Comparison of ENCODE assay signal across 9 mouse cellular contexts in the genomic region with DNA sequence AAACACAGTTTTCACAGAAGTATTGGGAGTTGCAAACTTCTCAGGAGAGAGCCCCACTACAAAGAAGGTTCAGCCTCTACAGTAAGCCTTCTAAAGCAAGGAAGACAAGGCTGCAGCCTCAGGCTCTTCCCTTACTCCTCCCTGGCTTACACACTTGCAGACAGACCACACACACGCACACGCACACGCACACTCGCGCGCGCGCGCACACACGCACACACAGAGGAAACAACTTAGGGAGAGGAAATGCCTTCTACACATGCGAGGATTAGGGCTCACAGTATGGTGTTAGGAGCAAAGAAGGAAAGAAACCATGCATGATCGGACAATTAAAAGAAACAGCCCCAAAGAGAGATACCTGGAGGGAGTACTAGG.
DNase-seq lines count a peak whose midpoint lies in the region; ATAC-seq and TF ChIP-seq lines count a peak whose summit lies in the region.
"Had no signal": no experiment of that assay in that cellular context is flagged by ENCODE, and none has a peak within 500 bp of the region (broad histone marks: within the 10 kb centered on the region; RNA-seq: fewer than 3 reads in every experiment).

No protein-coding gene starts in this region.

- H3K9me3 ChIP-seq in lung, embryonic 14.5 days (ENCODE audit: low read depth, low read length): no peaks in the 10 kb centered on the region
- no peaks in the 10 kb centered on the region for H3K9me3 ChIP-seq in intestine, embryonic 15.5 days
- H3K9me3 ChIP-seq in neural tube, embryonic 14.5 days (ENCODE audit: control insufficient read depth, low read length): no peaks in the 10 kb centered on the region

- peak overlapping the region; percentile 54 for H3K4me3 ChIP-seq in gastrocnemius, adult 2 months
- no peak overlapping the region for H3K4me3 ChIP-seq in lung, embryonic 14.5 days (ENCODE audit: low read depth, low read length)
- no peak overlapping the region for H3K4me3 ChIP-seq in intestine, embryonic 15.5 days (replicated peaks)
- no peak overlapping the region for H3K4me3 ChIP-seq in neural tube, embryonic 14.5 days (ENCODE audit: low read depth, low read length)

- peak overlapping the region; percentile 14 for H3K9ac ChIP-seq in lung, embryonic 14.5 days
- H3K9ac ChIP-seq in intestine, embryonic 15.5 days: peak overlapping the region; percentile 23; the same call in 1 of the 2 replicates
- H3K9ac ChIP-seq in neural tube, embryonic 14.5 days (replicated peaks; ENCODE audit: low read depth, low read length): no peak overlapping the region

- peak overlapping the region; percentile 87 for H3K27ac ChIP-seq in gastrocnemius, adult 2 months
- peak overlapping the region; percentile 86 for H3K27ac ChIP-seq in lung, embryonic 14.5 days (ENCODE audit: low read depth)
- H3K27ac ChIP-seq in intestine, embryonic 15.5 days: peak overlapping the region; percentile 80
- H3K27ac ChIP-seq in neural tube, embryonic 14.5 days (ENCODE audit: low read depth, low read length): 0 out of 2 replicates have a peak overlapping the region, but pooled peaks have one; percentile 36

- 0 out of 2 replicates have a peak, but pooled peaks cover 3% of the 10 kb centered on the region for H3K36me3 ChIP-seq in lung, embryonic 14.5 days (ENCODE audit: insufficient read depth)
- H3K36me3 ChIP-seq in intestine, embryonic 15.5 days: no peaks in the 10 kb centered on the region
- 0 out of 2 replicates have a peak, but pooled peaks cover 6% of the 10 kb centered on the region for H3K36me3 ChIP-seq in neural tube, embryonic 14.5 days (ENCODE audit: control insufficient read depth, insufficient read depth, low read length)

- TF ChIP-seq CTCF in gastrocnemius, adult 2 months (IDR thresholded peaks at IDR 0.05): no peak
- TF ChIP-seq CTCF in lung, embryonic 14.5 days (IDR thresholded peaks at IDR 0.05; ENCODE audit: low read depth): no peak

- ATAC-seq in lung, embryonic 14.5 days (ENCODE audit: insufficient read depth): peak; percentile 4; the same call in 1 of the 2 replicates
- peak; percentile 21; the same call in 1 of the 2 replicates for ATAC-seq in intestine, embryonic 15.5 days
- ATAC-seq in neural tube, embryonic 14.5 days (ENCODE audit: low read depth): no peak
- ATAC-seq in activated CD4-positive, CD25-positive, alpha-beta regulatory T cell, adult 4 months: no peak

- intact Hi-C loops in gastrocnemius, adult 2 months (cut with DNase I): loop anchor here (10.0 kb wide), 1 partner anchor 119 kb away; the partner anchor contains the start of gene Sorbs1
- intact Hi-C loops in gastrocnemius, postnatal 14 days (cut with DNase I; ENCODE audit: low total_unique reads): no loop called here

- H3K4me1 ChIP-seq in lung, embryonic 14.5 days (ENCODE audit: insufficient read depth): peaks cover 10% of the 10 kb centered on the region
- peaks cover 13% of the 10 kb centered on the region for H3K4me1 ChIP-seq in intestine, embryonic 15.5 days (replicated peaks)
- no peaks in the 10 kb centered on the region for H3K4me1 ChIP-seq in neural tube, embryonic 14.5 days (ENCODE audit: control insufficient read depth, insufficient read depth, low read length)

- DNase-seq in gastrocnemius, adult 2 months: no peak
- DNase-seq in gastrocnemius, postnatal 14 days: no peak
- no peak for DNase-seq in lung, embryonic 14.5 days
- DNase-seq in lung, postnatal 25 days (ENCODE audit: low spot score): no peak
- DNase-seq in urinary bladder, postnatal 10 days (ENCODE audit: low spot score): no peak
- DNase-seq: B cell, adult 2 months had no signal

- H3K4me2 ChIP-seq in lung, embryonic 14.5 days: peak overlapping the region; percentile 16; the same call in 1 of the 2 replicates
- H3K4me2 ChIP-seq in intestine, embryonic 15.5 days (replicated peaks): no peak overlapping the region
- no peak overlapping the region for H3K4me2 ChIP-seq in neural tube, embryonic 14.5 days (ENCODE audit: low read depth, low read length)

- 81% methylated on average over 12 of the region's 12 CpGs for WGBS in lung, embryonic 14.5 days
- WGBS in intestine, embryonic 15.5 days: 73% methylated on average over 12 of the region's 12 CpGs
- WGBS in neural tube, embryonic 14.5 days: 84% methylated on average over 12 of the region's 12 CpGs

- H3K27me3 ChIP-seq in lung, embryonic 14.5 days (ENCODE audit: insufficient read depth, low read length): no peaks in the 10 kb centered on the region
- no peaks in the 10 kb centered on the region for H3K27me3 ChIP-seq in intestine, embryonic 15.5 days (replicated peaks)
- H3K27me3 ChIP-seq in neural tube, embryonic 14.5 days (ENCODE audit: control insufficient read depth, insufficient read depth, low read length): no peaks in the 10 kb centered on the region

Comparison
In these comparisons a context has a peak if more than half of its experiments do, and no peak if none do; other contexts are left out.
1. H3K27ac ChIP-seq: peak in every context shown above with its lines; median percentile 87 in gastrocnemius, adult 2 months; 86 in lung, embryonic 14.5 days; 80 in intestine, embryonic 15.5 days; 36 in neural tube, embryonic 14.5 days.
2. ATAC-seq: peak in lung, embryonic 14.5 days (single experiment) and intestine, embryonic 15.5 days (single experiment); none in neural tube, embryonic 14.5 days (single experiment) and activated CD4-positive, CD25-positive, alpha-beta regulatory T cell, adult 4 months (single experiment).